In genomic region chr17:46320492-46320891, GRCm38 (mm10) we compare ENCODE assay signal across 19 mouse cellular contexts.
DNase-seq lines count a peak whose midpoint lies in the region.
"Had no signal": no experiment of that assay in that cellular context is flagged by ENCODE, and none has a peak within 500 bp of the region (broad histone marks: within the 10 kb centered on the region; RNA-seq: fewer than 3 reads in every experiment).

No protein-coding gene starts in this region.

- peak; percentile 42 for DNase-seq in kidney, adult 11 months
- no peak for DNase-seq in kidney, postnatal 4 days
- DNase-seq in kidney, postnatal 25 days: peak; percentile 14 to 58
- DNase-seq in kidney, postnatal 14 days: no peak
- DNase-seq in lung, postnatal 10 days: peak; percentile 43
- no peak for DNase-seq in lung, adult 18-20 months
- DNase-seq in adipocyte (ENCODE audit: low spot score): peak; percentile 40
- no peak for DNase-seq in spleen, adult 18-20 months
- DNase-seq: adrenal gland, postnatal 10 days; adrenal gland, postnatal 36 days; B cell, adult 2 months; cerebellum, adult 11 months; cerebellum, adult 2 months; cerebellum, adult 9-11 months; cerebellum, postnatal 25 days; gastrocnemius, postnatal 10 days; gastrocnemius, postnatal 36 days; heart, postnatal 14 days; heart, postnatal 4 days had no signal

Comparison
In these comparisons a context has a peak if more than half of its experiments do, and no peak if none do; other contexts are left out.
1. DNase-seq: peak in kidney, adult 11 months (single experiment), kidney, postnatal 25 days (2 of 2), lung, postnatal 10 days (single experiment) and adipocyte (single experiment); none in kidney, postnatal 4 days (0 of 2), kidney, postnatal 14 days (single experiment), lung, adult 18-20 months (0 of 2) and spleen, adult 18-20 months (0 of 2).